Mouse (Mus musculus) kidney, adult 8-10 months (tissue): ENCODE data around the gene Gramd4.

ENCODE experiments used
- DNase-seq, 2 experiments: peaks; one replicate each; pipeline ENCODE4 v3.0.0; 2022

The Gramd4 gene

GRCm38 (mm10) chr15:86185689-86186569 is 128.4 kb downstream of the Gramd4 start, which contains the start of gene Cerk:
Cerk (minus strand) TSS chr15:86186141.
- DNase-seq = peak; percentile 70 to 71

- no peak for DNase-seq
Measured at GRCm38 (mm10) chr15:86186686-86187085, 129.2 kb downstream of the Gramd4 start.
